Mouse (Mus musculus) embryonic facial prominence, embryonic 11.5 days (tissue): Measurements from ENCODE around the gene Syt16. TPM values are rescaled to one million over a fixed set of nuclear protein-coding genes. Genes with fewer than 3 reads are reported as not detected.

Experiments used
- ATAC-seq: fragments of 200-750 bp; cut with Nextera tagmentation; replicated peaks from 2 replicates; pipeline ENCODE4 v1.8.0; 2017; ENCODE audit warnings: low read depth; ENCODE audit not compliant: insufficient number of reproducible peaks, low FRiP score, low TSS enrichment
- DNase-seq: peaks from one replicate; pipeline ENCODE4 v3.0.0-alpha.2; 2015; ENCODE audit warnings: low spot score
- H3K27ac ChIP-seq: fragments of 300-500 bp; sonication (generic); replicated peaks from 2 replicates; pipeline ENCODE4 v1.5.1; 2014; ENCODE audit warnings: mild to moderate bottlenecking, low read depth, low read length, control low read depth
- H3K27me3 ChIP-seq: fragments of 300-500 bp; sonication (generic); 2 replicates; pipeline ENCODE4 v1.6.1; 2014; ENCODE audit warnings: mild to moderate bottlenecking, low read length, moderate library complexity, mixed read lengths; ENCODE audit not compliant: control insufficient read depth, insufficient read depth
- H3K36me3 ChIP-seq: fragments of 300-500 bp; sonication (generic); replicated peaks from 2 replicates; pipeline ENCODE4 v1.6.1; 2014; ENCODE audit warnings: low read depth, mild to moderate bottlenecking, low read length, moderate library complexity, mixed read lengths; ENCODE audit not compliant: control insufficient read depth, insufficient read depth
- H3K4me1 ChIP-seq: fragments of 300-500 bp; sonication (generic); 2 replicates; pipeline ENCODE4 v1.6.1; 2014; ENCODE audit warnings: low read length, mixed read lengths; ENCODE audit not compliant: control insufficient read depth, insufficient read depth
- H3K4me2 ChIP-seq: fragments of 300-500 bp; sonication (generic); 2 replicates; pipeline ENCODE4 v1.6.1; 2014; ENCODE audit warnings: low read depth, mild to moderate bottlenecking, control low read depth, low read length, moderate library complexity
- H3K4me3 ChIP-seq: fragments of 300-500 bp; sonication (generic); 2 replicates; pipeline ENCODE4 v1.5.1; 2014; ENCODE audit warnings: low read depth, low read length, control low read depth
- H3K9ac ChIP-seq: fragments of 300-500 bp; sonication (generic); replicated peaks from 2 replicates; pipeline ENCODE4 v1.6.1; 2014; ENCODE audit warnings: mild to moderate bottlenecking, control low read depth, low read length
- H3K9me3 ChIP-seq: fragments of 300-500 bp; sonication (generic); replicated peaks from 2 replicates; pipeline ENCODE4 v1.6.1; 2016; ENCODE audit warnings: mild to moderate bottlenecking, low read length, inconsistent platforms, mixed read lengths; ENCODE audit not compliant: control insufficient read depth
- WGBS: fragments of 180-500 bp; shearing (Covaris S2); extraction: QIAGEN DNeasy Blood & Tissue Kit; methylation state at CpG from one replicate; pipeline ENCODE4 v1.1.7; 2014; 5-methylcytosine and 5-hydroxymethylcytosine counted together
- polyA plus RNA-seq: library from polyadenylated mRNA; unstranded; fragments of >200 nt; fragmentation: Nextera tagmentation; extraction: Ambion mirVana; gene quantifications from 2 replicates; pipeline ENCODE4 v1.2.1, GENCODE M21; 2014

Gene Syt16
- polyA plus RNA-seq, 1 experiment from 2014 or later = 5.2 TPM

DNA sequence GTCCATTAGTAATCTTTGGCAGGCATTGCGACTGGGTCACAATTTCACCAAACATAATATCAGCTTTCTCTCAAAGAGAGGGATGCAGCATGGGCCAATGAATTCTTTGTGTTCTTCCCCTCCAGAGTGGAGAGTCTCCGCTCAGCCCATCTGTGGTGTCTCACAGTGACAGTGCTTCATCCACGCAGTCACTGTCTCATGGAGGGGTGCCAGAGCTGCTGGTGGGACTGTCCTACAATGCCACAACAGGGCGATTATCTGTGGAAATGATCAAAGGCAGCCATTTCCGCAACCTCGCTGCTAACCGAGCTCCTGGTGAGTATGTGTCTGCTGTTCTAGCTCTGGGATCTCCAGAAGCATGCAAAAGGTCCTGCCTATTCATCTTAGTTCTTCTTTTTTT is 240.6 kb downstream of the Syt16 start:
- Histone ChIP-seq H3K9ac (no peak overlapping the region), H3K4me2 (no peak overlapping the region), H3K36me3 (no peaks in the 10 kb centered on the region), H3K4me1 (no peaks in the 10 kb centered on the region), H3K27ac (no peak overlapping the region), H3K4me3 (no peak overlapping the region), H3K27me3 (no peaks in the 10 kb centered on the region), H3K9me3 (no peaks in the 10 kb centered on the region)
- WGBS = 82% methylated on average over 7 of the region's 7 CpGs
- no peak for ATAC-seq
- no peak for DNase-seq

GRCm38 (mm10) chr12:74238806-74239205 is 241.3 kb downstream of the Syt16 start:
- ATAC-seq = no peak
- no peak for DNase-seq
- Histone ChIP-seq H3K4me3 (no peak overlapping the region), H3K36me3 (no peaks in the 10 kb centered on the region), H3K9me3 (no peaks in the 10 kb centered on the region), H3K27ac (no peak overlapping the region), H3K27me3 (no peaks in the 10 kb centered on the region), H3K4me1 (no peaks in the 10 kb centered on the region), H3K9ac (no peak overlapping the region), H3K4me2 (no peak overlapping the region)
- WGBS = 71% methylated on average over 2 of the region's 2 CpGs

- DNase-seq = no peak
- Histone ChIP-seq H3K9ac (no peak overlapping the region), H3K27ac (no peak overlapping the region), H3K27me3 (no peaks in the 10 kb centered on the region), H3K4me1 (no peaks in the 10 kb centered on the region), H3K4me2 (no peak overlapping the region), H3K9me3 (no peaks in the 10 kb centered on the region), H3K36me3 (no peaks in the 10 kb centered on the region), H3K4me3 (no peak overlapping the region)
- no peak for ATAC-seq
- 68% methylated on average over 3 of the region's 3 CpGs for WGBS
Observed at GRCm38 (mm10) chr12:74264846-74265245, 267.4 kb downstream of the Syt16 start.

- Histone ChIP-seq H3K36me3 (no peaks in the 10 kb centered on the region), H3K27ac (no peak overlapping the region), H3K9ac (no peak overlapping the region), H3K4me3 (no peak overlapping the region), H3K4me1 (no peaks in the 10 kb centered on the region), H3K9me3 (no peaks in the 10 kb centered on the region), H3K4me2 (no peak overlapping the region), H3K27me3 (no peaks in the 10 kb centered on the region)
- ATAC-seq = no peak
- WGBS = 90% methylated on average over 4 of the region's 4 CpGs
- no peak for DNase-seq
Observed at GRCm38 (mm10) chr12:74267049-74267448, 269.6 kb downstream of the Syt16 start.

GRCm38 (mm10) chr12:74268644-74269285 is 271.3 kb downstream of the Syt16 start:
- H3K4me3 ChIP-seq = no peak overlapping the region
- H3K4me2 ChIP-seq = no peak overlapping the region
- no peak overlapping the region for H3K27ac ChIP-seq
- 82% methylated on average over 15 of the region's 15 CpGs for WGBS
- no peaks in the 10 kb centered on the region for H3K4me1 ChIP-seq
- DNase-seq = no peak
- H3K9me3 ChIP-seq = no peaks in the 10 kb centered on the region
- no peak overlapping the region for H3K9ac ChIP-seq
- H3K27me3 ChIP-seq = no peaks in the 10 kb centered on the region
- no peak for ATAC-seq
- H3K36me3 ChIP-seq = no peaks in the 10 kb centered on the region

DNA sequence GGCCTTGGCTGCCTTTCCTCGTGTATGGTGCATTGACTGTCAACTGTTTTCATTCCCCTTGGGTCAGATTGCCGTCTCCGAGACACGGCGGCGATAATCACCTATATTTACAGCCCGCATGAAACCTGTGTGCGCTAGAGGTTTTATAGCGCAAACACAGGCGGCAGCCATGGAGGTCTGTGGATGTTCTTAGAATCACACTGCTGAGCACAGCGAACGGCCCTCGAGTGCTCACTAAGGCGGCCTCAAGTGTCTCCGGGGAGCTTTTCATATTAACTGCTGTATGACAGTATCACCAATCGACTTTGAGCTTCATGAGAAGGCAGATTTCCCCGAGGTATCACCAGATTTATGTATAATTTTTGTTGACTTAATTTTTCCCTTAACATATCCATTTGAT is 275.1 kb downstream of the Syt16 start:
- no peak overlapping the region for H3K4me2 ChIP-seq
- H3K9me3 ChIP-seq = no peaks in the 10 kb centered on the region
- no peaks in the 10 kb centered on the region for H3K36me3 ChIP-seq
- DNase-seq (no peak), ATAC-seq (no peak)
- no peak overlapping the region for H3K4me3 ChIP-seq
- WGBS = 91% methylated on average over 17 of the region's 17 CpGs
- H3K9ac ChIP-seq = no peak overlapping the region
- H3K27me3 ChIP-seq = no peaks in the 10 kb centered on the region
- H3K4me1 ChIP-seq = no peaks in the 10 kb centered on the region
- no peak overlapping the region for H3K27ac ChIP-seq

DNA sequence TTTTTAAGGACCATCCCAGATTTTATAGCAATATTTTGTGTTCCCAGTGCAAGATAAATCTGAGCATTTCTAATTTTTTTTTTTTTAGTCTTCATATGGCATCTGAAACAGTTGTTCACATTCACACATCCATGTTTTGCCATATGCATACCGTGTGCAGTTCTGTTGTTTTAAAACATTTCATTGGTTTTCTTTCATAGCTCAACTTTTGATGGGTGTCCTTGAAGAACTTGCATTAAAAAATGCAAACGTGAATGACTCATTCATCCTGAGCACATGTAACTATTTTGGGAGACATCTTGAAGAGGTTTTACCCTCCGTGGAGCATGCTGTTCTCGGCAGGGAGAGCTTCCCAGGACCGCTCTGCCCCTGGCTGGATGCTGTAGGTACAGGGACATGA is 279.8 kb downstream of the Syt16 start:
- Histone ChIP-seq H3K36me3 (no peaks in the 10 kb centered on the region), H3K27me3 (no peaks in the 10 kb centered on the region), H3K9ac (no peak overlapping the region), H3K27ac (no peak overlapping the region), H3K4me3 (no peak overlapping the region), H3K9me3 (no peaks in the 10 kb centered on the region), H3K4me1 (no peaks in the 10 kb centered on the region), H3K4me2 (no peak overlapping the region)
- WGBS = 86% methylated on average over 5 of the region's 5 CpGs
- no peak for ATAC-seq
- no peak for DNase-seq

DNA sequence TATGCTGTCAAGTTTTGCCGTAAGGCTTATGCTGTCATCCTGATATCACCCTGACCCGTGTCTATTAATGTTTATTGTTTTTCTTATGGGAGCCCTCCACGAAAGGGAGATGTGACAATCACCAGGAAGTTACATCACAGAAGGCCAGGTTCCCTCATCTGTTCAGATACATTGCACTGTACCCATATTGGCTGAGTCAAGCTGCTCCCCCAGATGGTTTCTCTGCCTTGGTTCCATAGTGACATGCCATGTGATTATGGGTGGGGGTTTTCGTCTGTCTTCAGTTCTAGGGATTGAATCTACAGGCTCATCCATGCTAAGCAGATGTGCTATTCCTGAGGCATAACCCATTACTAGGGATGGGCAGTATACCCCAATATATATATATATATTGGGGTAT is 283.9 kb downstream of the Syt16 start:
- 82% methylated on average over 4 of the region's 4 CpGs for WGBS
- no peak for DNase-seq

More for the DNA sequence above, 283.9 kb downstream of the Syt16 start:
- Histone ChIP-seq H3K27ac (no peak overlapping the region), H3K9me3 (no peaks in the 10 kb centered on the region), H3K4me2 (no peak overlapping the region), H3K36me3 (no peaks in the 10 kb centered on the region), H3K4me1 (no peaks in the 10 kb centered on the region), H3K4me3 (no peak overlapping the region), H3K27me3 (peaks cover 7% of the 10 kb centered on the region; the same call in 1 of the 2 replicates), H3K9ac (no peak overlapping the region)
- no peak for ATAC-seq
